Mouse (Mus musculus): ENCODE results near the gene Fpr1.
"Not testable (repeated sequence)": the region's sequence is repeated elsewhere in the genome, so short reads cannot be mapped to it uniquely, and the experiment has no call there.

Fpr1 gene

DNA sequence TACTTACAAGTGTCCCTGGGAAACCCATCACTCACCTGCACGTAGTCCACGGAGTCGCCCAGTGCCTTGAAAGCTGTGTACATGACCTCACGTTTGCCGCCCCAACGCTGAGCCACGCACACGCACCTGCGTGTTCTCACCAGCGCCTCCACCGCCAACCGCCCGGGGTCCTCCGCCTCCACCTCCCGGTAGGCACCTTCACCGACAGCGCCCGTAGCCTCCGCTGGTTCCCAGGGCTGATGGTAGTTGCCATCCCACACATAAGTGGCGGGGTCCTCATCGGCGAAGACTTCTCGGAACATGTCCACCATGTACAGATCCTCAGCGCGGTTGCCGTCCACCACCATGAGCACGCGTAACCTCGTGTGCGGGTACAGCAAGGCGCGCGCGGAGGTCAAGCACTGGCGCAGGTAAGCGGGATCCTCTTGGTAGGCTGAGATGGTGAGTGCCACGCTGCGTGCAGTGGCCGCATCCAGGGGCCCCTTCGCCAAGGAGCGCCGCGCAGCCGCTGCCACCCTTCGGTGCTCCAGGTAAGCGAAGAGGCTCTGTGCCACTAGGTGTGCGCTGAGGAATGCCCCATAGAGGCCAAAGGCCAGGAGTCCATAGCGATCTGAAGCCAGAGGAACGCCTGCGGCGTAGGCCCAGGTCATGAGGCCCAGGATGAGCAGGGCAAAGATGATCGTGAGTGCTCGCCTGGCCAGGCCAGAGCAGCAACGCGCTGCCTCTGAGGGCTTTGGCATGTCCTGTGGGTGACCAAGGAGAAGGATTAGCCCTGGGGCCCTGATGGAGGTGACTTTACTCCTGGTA lies 33.6 kb downstream of the Fpr1 start:
- no peak for DNase-seq (ENCODE audit: low read depth in 2 of 2, low spot score in 2 of 2)

DNA sequence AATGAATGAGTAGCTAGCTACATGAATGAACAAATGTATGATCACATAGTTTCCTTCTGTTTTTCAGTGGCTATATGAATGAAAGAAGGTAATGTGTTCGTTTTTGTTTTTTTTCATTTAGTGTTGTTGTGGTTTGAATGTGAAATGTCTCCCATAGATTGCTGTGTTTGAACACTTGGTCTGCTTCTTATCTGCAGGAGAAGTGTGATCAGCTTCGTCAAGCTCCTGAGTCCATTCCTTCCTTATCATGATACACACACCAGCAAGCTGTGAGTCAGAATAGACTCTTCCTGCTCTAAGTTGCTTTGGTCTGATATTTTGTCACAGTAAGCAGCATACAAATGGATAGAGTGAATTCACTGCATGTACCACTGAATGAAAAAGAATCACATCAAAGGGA lies 34.8 kb downstream of the Fpr1 start:
- no peak for DNase-seq (ENCODE audit: low read depth in 2 of 2, low spot score in 2 of 2)

DNA sequence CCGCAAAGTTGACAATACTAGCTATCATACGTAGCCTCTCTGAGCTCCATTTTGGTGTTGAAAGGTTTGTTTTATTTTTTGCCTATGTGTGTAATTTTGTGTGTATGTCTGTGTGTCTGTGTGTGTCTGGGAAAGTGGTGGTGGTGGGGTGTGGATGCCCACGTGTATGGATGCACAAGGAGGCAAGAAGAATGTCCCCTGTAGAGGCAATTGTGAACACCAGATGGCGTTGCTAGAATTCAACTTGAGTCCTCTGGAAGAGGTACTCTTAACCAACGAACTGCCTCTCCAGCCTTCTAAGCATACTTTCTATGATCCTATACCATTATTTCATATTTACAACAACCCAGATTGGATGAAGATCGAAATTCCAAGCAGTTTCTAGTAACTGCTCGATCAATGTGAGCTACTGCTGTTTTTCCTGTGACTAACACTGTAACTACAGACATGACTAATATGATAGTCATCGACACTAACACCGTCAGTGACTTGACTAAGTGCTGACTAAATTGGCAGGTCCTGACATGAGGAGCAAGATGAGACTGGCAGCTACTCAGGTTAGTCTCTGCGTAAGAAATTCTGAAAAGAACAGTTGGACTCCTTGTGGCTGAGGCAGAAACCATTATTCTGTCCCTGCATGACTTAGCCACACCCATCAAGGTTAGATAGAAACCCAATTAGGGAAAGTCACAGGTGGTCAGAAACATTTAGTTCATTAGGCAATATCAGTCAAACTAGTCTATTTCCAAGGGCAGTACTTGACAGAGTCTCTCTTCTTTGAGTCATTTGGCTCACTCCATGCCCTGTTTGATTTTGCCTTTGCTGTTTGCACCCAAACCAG lies 38.3 kb downstream of the Fpr1 start:
- no peak for DNase-seq (ENCODE audit: low read depth in 2 of 2, low spot score in 2 of 2)

DNA sequence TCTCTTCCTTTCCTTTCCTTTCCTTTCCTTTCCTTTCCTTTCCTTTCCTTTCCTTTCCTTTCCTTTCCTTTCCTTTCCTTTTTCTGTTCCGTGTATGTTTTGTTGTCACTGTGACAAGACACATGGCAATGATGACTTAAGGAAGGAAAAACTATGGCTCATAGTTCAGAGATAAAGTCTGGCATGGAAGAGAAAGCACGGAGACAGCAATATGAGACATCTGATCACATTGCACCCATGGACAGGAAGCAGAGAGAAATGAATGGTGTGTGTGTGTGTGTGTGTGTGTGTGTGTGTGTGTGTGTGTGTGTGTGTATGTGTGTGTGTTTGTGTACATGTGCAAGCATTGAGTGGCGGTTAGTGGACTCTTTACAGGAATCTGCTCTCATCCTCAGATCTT lies 39.1 kb downstream of the Fpr1 start:
- not testable (repeated sequence) for DNase-seq (ENCODE audit: low read depth in 2 of 2, low spot score in 2 of 2)

DNA sequence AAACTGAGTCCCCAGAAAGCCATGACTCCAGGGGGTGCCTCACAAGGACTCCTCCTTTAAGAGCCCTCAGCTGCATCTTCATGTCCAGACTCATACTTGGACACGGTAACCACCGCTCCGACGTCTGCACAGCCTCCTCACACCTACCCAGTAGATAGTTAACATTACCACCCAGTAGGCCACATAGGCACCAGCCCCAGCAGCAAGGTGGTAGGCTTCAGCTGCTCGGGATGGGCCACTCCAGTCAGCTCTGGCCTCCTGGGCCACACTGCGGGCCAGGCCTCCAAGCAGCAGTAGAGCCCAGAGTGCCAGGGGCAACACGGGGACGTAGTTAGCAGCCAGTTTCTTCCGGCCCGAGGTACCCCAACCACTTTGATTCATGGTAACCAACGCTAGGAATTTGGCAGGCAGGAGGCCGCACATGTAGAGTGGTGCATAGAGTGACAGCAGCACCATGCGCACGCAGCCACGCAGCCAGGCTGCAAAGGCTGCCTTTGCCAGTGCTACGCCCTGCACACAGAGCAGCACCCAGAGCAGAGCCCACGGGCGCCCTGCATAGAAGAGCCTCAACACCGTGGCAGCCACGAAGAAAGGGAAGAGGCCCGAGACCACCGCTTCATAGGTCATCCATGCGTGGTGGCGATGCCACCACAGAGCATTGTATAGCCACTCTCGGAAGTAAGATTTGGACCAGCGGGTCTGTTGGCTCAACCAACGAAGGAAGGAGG lies 40.0 kb downstream of the Fpr1 start:
- DNase-seq (ENCODE audit: low read depth in 2 of 2, low spot score in 2 of 2), result no peak

DNA sequence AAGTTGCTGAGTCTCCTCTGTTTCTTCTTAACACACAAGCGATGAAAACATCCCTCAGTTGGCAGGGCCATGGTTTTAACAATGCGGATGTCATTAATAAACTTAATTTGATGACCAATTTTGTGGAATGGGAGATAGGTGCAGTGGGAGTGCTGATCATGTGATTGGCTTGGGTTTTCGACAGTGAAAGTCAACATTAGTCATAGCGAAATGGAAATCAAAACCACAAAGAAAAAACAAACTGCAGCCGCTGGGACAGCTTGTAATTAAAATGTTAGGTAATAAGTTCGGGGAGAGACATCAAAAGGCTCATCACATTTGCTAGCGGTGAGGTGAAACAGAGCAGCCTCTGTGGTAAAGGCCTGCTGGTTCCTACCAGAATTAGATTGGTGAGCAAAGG lies 42.9 kb downstream of the Fpr1 start:
- no peak for DNase-seq (ENCODE audit: low read depth in 2 of 2, low spot score in 2 of 2)

DNA sequence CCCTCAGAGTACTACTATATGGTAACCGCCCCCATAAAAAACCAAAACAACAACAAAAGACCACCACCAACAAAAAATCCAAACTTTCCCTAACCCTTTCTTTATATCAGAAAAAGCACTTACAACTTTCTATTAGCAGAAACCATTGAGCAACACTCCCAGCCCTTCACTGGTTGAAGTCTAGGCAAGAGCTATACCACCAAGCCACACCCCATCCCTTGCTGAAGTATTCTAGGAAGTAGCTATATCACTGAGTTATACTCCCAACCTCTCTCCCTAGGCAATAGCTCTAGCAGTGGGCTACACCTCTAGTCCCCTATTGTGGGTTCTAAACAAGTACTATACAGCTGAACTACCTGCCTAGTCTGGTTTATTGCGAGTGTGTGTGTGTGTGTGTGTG lies 44.5 kb downstream of the Fpr1 start:
- DNase-seq (ENCODE audit: low read depth in 2 of 2, low spot score in 2 of 2), result no peak

DNA sequence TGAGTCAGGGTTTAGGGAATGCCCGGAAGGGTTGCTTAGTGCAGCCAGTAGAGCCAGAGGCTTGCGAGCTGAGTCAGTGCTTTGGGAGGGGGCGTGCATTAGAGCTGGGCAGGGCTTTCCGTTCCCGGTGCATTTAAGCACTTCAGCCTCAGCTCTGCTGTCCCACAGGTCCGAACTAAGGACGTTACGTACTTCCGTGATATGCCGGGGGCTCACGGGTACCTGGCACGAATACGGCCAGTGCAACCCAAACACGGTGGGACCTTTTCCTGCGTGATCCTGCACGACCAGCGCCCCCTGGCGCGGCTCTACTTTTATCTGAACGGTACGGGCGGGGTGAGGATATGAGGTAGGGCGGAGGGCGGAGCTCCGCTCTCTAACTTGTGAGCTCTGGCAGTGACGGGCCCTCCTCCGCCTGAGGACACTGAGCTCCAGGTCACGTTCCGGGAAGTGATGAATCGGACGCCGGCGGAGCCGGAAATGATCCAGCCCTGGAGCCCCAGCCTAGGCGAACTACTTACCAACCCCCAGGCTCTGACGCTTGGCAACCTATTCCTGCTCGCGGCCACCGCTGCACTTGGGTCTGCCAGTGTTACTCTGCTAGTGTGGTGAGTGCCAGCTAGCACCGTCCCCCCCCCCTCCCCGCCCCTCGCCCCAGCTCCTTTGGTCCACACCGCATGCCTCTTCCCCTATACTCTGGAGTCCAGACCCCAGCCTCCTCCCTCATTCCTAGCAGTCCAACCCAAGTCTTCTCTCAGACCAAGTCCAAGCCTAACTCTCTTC lies 45.6 kb downstream of the Fpr1 start:
- peak; percentile 85 to 91 for DNase-seq (ENCODE audit: low read depth in 2 of 2, low spot score in 2 of 2)

DNA sequence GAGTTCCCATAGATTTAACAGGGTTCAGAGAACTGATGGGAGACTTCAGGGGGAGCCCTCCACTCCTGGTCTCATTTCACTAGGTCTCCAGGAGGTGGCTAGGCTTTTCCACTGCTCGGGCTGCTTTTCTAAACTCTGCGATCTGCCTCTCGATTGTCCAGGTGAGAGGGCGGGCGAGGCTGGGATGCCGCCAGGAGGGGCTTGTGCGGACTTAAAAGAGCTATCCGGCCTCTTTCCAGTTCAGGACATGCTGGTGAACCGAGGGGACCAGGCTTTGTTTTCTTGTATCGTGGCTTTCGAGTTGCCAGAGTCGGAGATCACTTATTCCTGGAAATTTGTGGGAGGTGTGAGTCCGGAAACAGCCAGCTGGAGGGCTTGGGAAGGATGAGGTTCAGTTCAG lies 46.3 kb downstream of the Fpr1 start:
- DNase-seq (ENCODE audit: low read depth in 2 of 2, low spot score in 2 of 2), result no peak

DNA sequence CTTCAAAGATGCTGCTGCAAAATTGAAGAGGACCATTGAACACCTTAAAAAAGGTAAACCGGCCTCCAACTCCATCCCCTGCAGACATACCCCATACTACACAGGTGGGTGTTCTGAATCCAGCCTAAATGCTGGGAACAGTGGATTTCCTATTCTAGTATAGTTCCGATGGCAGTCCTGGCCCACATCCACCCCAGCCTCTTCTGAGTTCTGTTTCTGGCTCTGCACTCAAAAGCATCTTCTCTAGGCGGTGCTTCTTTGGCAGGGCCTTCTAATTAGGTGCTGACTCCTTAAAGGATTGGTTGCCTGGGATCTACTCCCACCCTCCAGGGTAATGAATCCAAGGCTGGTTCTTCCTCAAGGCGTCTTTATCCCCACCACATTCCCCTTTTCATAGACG lies 47.6 kb downstream of the Fpr1 start:
- no peak for DNase-seq (ENCODE audit: low read depth in 2 of 2, low spot score in 2 of 2)

DNA sequence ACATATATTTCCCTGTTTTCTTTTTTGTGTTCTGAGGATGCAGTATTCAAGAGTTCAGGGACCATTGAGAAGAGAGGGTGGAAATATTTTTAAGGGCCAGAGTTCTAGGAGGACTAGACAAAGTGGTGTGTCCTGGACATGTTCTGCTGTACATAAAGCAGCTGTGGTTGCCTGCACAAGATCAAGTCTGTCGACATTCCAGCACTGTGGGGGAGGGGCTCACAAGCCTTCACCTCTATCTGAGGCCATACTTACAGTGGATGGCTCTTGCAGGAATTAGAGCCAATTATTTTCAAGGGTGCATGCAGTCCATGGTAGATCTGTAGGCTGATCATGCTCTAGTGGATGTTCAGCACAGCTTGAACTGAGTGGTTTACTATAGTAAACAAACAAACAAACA lies 48.8 kb downstream of the Fpr1 start:
- DNase-seq (ENCODE audit: low read depth in 2 of 2, low spot score in 2 of 2), result no peak

DNA sequence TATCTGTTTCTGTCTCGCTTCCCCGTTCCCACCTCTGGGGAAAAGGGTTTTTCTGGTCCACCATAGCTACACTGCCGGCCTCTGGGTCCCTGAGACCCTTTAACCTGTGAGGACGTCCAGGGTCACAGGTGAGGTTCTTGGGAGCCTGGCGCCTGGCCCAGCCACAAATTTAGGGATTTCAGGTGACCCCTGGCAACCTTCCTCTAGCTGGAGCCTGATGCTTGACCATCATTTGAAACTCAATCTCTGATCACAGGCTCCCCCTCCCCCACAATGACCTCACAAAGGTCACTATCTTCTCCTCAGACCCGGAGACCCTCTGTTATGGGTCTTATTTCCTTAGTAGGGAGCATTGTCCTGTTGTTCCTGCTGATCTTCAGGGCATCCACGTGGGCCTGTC lies 53.0 kb downstream of the Fpr1 start:
- DNase-seq (ENCODE audit: low read depth in 2 of 2, low spot score in 2 of 2), result no peak

DNA sequence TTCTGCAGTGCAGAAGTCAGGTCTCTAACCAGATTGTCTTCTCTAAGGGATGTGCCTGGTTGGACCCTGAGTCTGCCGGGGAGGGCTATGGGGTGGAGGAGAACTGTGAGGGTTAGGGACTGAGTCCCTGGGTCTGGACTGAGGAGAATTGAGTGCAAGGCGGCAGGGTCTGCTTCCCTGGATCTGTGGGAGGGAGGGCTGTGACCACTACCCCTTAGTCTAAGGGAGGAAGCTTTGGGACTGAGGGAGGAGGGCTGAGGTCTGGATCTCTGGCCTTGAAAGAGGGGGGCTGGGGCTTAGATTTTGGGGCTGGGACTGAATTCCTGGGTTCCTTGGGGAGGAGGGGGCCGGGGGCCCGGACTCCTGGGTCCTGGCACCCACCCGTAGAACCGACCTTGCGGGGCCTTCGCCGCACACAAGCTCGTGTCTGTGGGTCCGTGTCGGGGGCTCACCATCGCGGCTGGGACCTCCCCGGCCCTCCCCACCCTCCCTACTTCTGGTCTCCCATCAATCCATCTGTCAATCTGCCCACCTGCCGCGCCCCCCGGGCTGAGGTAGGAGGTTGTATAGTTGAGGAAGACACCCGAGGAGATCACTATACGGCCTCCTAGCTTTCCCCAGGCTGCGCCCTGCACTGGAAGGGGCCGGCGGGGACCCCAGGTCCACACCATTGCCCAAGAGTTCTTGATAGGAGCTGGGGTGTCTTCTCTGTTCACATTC lies 53.8 kb downstream of the Fpr1 start:
- no peak for DNase-seq (ENCODE audit: low read depth in 2 of 2, low spot score in 2 of 2)

DNA sequence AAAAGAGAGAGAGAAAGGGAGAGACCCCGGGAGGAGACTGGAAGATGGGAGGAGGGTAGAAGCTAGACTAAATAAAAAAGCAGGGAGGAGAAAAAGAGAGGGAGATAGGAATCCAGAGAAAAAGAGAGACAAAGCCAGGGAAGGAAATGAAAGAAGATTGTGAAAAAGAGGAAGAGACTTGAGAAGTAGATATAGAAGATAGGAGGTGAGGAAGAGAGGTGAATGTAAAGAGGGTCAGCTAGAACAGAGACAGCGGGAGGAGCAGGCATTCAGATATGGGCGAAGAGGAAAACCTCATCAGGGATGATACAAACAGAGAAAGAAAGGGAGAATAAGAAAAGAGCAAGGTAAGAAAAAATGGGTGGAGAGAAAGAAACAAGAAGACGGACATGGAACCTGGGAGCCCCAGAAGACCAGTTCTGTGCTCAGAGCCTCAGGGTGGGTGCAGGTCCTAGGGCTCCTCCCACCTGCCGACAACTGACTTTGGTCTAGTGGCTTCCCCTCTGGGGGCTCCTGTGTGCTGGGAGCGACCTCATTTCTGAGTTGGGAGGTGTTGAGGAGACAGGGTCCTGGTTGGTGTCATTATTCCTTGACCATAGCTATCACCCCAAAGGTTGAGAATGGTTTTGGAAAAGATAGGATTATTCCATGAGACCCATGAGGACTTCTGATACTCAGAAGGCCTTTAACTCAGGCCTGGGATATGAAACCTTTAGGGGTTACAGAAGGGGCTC lies 54.5 kb downstream of the Fpr1 start:
- no peak for DNase-seq (ENCODE audit: low read depth in 2 of 2, low spot score in 2 of 2)

DNA sequence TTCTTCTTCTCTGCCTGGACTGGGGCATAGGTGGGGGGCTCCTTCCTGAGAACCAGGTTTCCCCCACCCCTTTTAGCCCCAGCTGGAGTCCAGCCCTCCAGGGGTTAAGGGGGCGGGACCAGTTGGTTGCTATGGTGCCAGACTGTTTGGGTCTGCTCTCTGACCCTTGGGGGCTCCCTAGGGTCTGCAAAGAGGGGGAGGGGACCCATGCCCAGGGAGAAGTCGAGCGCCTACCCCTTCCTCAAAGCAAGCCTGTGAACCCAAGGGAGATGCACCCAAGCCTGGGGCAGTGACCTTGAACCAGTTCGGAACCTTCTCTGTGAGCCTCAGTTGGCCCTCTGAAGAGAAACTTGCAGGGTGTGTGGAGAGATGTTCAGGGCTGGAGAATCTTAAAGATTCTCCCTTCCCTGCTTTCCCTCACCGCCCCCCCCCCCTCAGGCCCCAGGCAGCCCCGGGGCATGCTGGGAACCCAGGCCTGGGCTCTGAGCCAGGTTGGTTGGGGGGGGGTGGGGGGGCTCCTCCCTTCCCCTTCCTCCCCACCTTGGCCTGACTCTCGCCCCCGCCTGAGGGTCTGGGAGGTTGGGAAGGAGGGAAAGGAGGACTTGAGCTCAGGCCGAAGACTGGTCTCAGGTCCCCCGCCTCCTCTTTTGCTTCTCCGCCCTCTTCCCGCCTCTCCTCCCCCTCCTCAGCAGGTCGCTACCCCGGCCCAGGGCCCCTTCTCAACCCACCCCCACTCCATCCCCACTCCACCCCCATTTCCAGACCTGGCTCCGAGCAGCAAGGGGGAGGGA lies 55.4 kb downstream of the Fpr1 start:
- no peak for DNase-seq (ENCODE audit: low read depth in 2 of 2, low spot score in 2 of 2)

DNA sequence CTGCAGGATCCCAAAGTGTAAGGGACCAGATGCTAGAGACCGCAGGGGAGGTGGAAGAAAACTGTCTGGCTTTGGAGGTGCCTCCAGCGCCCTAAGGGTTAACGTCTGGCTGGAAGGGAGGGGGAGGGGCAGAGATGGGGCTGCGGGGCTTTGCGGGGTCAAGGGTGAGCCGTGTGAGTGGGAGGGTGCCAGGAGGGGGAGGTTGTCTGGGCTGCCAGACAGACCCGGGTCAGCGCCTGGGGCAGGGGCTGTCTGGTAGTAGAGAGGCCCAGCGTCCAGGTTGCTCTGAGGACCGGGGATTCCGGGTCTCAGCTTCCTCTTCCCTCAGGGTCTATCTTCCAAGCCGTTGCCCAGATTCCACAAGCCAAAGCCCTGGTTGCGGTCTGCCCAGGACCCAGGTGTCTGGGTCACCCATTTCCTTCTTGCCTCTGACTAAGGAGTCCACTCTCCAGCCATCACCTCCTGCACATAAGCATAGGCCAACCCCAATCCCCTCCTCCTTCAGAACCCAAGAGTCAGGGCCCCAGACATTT lies 56.0 kb downstream of the Fpr1 start:
- DNase-seq (ENCODE audit: low read depth in 2 of 2, low spot score in 2 of 2), result no peak

DNA sequence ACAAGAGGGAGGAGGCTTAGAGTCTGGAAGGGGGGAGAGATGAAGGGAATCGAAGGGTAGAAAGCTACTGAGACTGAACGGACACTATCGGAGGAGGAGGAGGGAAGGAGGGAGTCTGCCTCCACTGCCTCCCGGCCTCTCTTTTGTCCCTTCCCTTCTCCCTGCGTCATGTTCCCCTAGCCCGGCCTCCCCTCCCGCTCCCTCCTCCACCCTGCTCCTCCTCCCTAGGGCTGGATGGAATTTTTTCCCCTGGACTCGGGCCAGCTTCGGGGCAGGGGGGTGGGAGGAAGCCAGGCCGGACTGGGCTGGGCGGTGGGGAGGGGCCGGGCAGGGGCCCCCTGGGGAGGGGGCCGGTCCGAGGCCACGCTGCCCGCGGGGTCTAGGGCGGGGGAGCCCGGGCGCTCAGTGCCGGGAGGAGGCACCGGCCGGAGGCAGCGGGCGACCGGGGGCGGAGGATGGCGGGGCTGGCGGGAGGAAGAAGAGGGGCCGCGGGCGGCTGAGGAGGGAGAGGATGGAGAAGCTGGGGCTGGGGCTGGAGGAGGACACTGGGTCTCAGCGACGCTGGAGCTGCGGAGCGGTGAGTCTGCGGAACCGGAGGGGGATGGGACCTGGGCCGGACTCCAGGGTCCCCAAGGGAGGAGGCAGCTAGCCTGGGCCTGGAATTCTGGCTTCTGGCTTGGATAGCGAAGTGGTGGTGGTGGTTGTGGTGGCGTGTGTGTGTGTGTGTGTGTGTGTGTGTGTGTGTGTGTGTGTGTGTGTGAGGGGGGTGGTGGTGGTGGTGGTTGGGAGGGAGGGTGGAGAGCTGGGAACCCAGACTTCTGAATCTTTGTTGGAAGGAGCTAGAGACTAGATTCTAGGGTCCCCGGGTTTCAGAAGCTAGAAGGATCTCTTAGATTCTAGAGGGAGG lies 56.7 kb downstream of the Fpr1 start, which contains the start of gene Spaca6:
Gene Spaca6 (plus strand): TSS at position 408 of the 907 bp plus-strand sequence.
- no peak for DNase-seq (ENCODE audit: low read depth in 2 of 2, low spot score in 2 of 2)
